Mouse (Mus musculus) lung, embryonic 16.5 days (tissue): ENCODE results near the gene Grk3. TPM values are rescaled to one million over a fixed set of nuclear protein-coding genes. Genes with fewer than 3 reads are reported as not detected.

ENCODE experiments used
- ATAC-seq: fragments of 200-750 bp; cut with Nextera tagmentation; 2 replicates; pipeline ENCODE4 v1.8.0; 2017; ENCODE audit warnings: low read depth, mild to moderate bottlenecking, moderate library complexity
- H3K27ac ChIP-seq: fragments of 300-500 bp; sonication (generic); 2 replicates; pipeline ENCODE4 v1.5.1; 2014; ENCODE audit warnings: mild to moderate bottlenecking, control low read depth, low read length
- H3K27me3 ChIP-seq: fragments of 300-500 bp; sonication (generic); 2 replicates; pipeline ENCODE4 v1.6.1; 2014; ENCODE audit warnings: low read depth, low read length, mixed read lengths; ENCODE audit not compliant: control insufficient read depth, insufficient read depth
- H3K36me3 ChIP-seq: fragments of 300-500 bp; sonication (generic); 2 replicates; pipeline ENCODE4 v1.6.1; 2014; ENCODE audit warnings: low read length; ENCODE audit not compliant: control insufficient read depth, insufficient read depth
- H3K4me1 ChIP-seq: fragments of 300-500 bp; sonication (generic); replicated peaks from 2 replicates; pipeline ENCODE4 v1.6.1; 2014; ENCODE audit warnings: low read length, mixed read lengths; ENCODE audit not compliant: control insufficient read depth, insufficient read depth
- H3K4me2 ChIP-seq: fragments of 300-500 bp; sonication (generic); 2 replicates; pipeline ENCODE4 v1.6.1; 2014; ENCODE audit warnings: low read depth, low read length, control low read depth
- H3K4me3 ChIP-seq: fragments of 300-500 bp; sonication (generic); 2 replicates; pipeline ENCODE4 v1.5.1; 2014; ENCODE audit warnings: mild to moderate bottlenecking, low read length, control low read depth
- H3K9ac ChIP-seq: fragments of 300-500 bp; sonication (generic); 2 replicates; pipeline ENCODE4 v1.6.1; 2014; ENCODE audit warnings: low read length, control low read depth
- H3K9me3 ChIP-seq: fragments of 300-500 bp; sonication (generic); 2 replicates; pipeline ENCODE4 v1.6.1; 2016; ENCODE audit warnings: low read length; ENCODE audit not compliant: control insufficient read depth
- WGBS: fragments of 180-500 bp; shearing (Covaris S2); extraction: QIAGEN DNeasy Blood & Tissue Kit; methylation state at CpG from one replicate; pipeline ENCODE4 v1.1.7; 2014; 5-methylcytosine and 5-hydroxymethylcytosine counted together
- polyA plus RNA-seq: library from polyadenylated mRNA; unstranded; fragments of >200 nt; fragmentation: Nextera tagmentation; extraction: Ambion mirVana; gene quantifications from 2 replicates; pipeline ENCODE4 v1.2.1, GENCODE M21; 2015

The Grk3 gene
- polyA plus RNA-seq, 1 experiment from 2014 or later: 19.1 TPM

DNA sequence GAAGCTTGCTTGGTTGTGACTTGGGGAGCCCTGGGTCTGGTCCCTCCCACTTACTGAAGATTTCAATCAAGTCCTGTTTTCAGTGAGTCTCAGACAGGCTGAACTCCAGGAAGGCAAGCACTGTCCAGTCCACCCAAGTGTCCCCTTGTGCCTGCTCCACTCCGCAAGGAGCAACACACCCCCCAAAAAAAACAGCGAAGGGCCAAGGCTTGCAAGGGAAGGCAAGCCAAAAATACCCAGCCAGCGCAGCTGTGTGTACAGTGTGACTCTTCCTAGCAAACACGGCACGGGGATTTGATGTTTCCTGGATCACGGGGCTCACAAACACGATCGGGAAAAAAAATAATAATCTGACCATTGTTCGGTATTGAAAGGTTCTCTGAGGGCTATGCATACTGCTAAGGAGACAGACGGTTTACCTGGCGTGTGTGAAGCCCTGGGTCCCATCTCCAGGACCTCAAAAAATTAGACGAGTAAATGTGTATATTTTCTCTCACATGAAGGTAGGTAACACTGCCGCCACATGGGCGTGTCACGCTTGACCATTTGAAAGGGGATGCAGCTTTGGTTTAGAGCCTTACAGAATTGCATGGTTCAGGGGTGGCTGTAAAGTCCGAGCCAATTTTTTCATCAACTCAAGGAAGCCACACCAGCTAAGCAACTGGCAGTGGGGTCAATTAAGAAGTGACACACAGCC is 1.3 kb downstream of the Grk3 start:
- 27% methylated on average over 16 of the region's 16 CpGs for WGBS
- Histone ChIP-seq H3K4me3 (peak overlapping the region; percentile 62), H3K36me3 (no peaks in the 10 kb centered on the region), H3K9ac (peak overlapping the region; percentile 75), H3K4me2 (peak overlapping the region; percentile 46), H3K27me3 (no peaks in the 10 kb centered on the region), H3K9me3 (no peaks in the 10 kb centered on the region), H3K4me1 (peaks cover 23% of the 10 kb centered on the region), H3K27ac (no peak overlapping the region; the same call in 1 of the 2 replicates)
- ATAC-seq: no peak

DNA sequence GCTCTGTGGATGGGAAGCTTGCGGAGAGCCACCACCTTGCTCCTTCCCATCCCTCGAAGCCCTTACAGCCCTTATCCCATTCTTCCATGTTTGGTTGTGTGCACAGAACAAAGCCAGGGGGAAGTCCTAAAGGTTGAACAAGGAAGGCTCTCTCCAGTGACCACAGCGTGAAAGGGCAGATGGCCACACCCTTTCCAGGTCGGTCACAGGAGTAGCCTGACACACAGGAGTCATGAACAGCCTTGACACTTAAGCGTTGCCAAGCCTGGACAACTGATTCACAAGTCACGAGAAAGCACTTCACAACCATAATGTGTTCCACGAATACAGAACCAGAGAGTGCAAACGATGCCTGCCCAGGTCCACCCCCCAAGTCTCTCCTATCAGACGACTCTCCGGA is 3.7 kb downstream of the Grk3 start:
- H3K9ac ChIP-seq: no peak overlapping the region
- H3K4me2 ChIP-seq: no peak overlapping the region
- ATAC-seq: no peak
- H3K27me3 ChIP-seq: no peaks in the 10 kb centered on the region
- H3K9me3 ChIP-seq: no peaks in the 10 kb centered on the region
- no peak overlapping the region for H3K27ac ChIP-seq
- WGBS: 80% methylated on average over 10 of the region's 10 CpGs
- no peaks in the 10 kb centered on the region for H3K36me3 ChIP-seq
- H3K4me3 ChIP-seq: no peak overlapping the region
- H3K4me1 ChIP-seq: peaks cover 29% of the 10 kb centered on the region

DNA sequence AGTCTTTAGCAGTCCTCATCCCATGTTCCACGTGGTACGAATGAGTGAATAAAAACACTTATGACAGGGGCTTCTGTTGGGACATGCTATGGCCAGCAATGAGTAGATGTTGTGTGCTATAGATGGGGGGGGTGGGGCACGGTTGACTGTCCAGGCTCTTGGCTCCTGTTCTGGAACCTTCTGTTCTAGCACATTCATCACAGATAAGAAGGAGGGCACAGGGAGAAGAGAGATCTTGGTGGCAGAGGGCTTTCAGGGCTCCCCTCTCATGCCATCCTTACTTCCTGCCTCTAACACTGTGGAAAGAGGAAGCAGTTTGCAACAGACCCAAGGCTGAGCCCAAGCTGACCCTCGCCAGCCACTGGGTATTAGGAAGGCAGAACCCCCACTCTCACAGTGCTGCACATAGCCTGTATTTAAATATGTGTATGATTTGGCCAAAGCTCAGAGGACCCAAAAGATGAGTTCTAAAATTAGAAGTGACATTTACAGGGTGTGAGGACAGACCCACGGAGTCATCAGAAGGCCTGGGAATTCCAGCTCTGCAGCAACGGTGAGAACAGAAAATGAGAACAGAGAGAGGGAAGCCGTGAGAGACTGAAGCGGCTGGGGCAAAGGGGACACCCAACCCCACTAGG is 6.3 kb downstream of the Grk3 start:
- no peak overlapping the region for H3K9ac ChIP-seq
- ATAC-seq: no peak
- no peak overlapping the region for H3K4me2 ChIP-seq
- 73% methylated on average over 8 of the region's 8 CpGs for WGBS
- H3K27ac ChIP-seq: no peak overlapping the region
- H3K4me3 ChIP-seq: no peak overlapping the region
- H3K9me3 ChIP-seq: no peaks in the 10 kb centered on the region
- no peaks in the 10 kb centered on the region for H3K27me3 ChIP-seq
- H3K36me3 ChIP-seq: no peaks in the 10 kb centered on the region
- H3K4me1 ChIP-seq: peaks cover 21% of the 10 kb centered on the region

DNA sequence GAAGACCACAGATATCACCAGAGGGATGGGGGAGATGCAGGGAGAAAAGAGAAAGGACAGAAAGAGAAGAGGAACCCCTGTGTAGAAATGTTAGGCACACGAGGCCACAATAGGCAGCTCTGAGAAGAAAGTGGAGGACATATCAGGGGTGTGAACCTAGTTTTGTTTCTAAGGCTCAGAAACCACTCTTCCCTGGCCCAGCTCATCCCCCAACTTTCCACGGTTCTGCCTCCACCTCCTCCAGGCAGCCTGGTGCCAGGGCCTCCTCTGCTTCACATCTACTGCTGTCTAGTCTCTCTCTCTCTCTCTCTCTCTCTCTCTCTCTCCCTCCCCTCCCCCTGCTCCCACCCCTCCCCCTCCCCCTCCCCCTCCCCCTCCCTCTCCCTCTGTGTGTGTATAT is 7.1 kb downstream of the Grk3 start:
- H3K4me3 ChIP-seq: no peak overlapping the region
- no peaks in the 10 kb centered on the region for H3K9me3 ChIP-seq
- no peak overlapping the region for H3K27ac ChIP-seq
- no peak for ATAC-seq
- H3K9ac ChIP-seq: no peak overlapping the region
- H3K27me3 ChIP-seq: no peaks in the 10 kb centered on the region
- no peak overlapping the region for H3K4me2 ChIP-seq
- H3K4me1 ChIP-seq: peaks cover 13% of the 10 kb centered on the region; the same call in 1 of the 2 replicates
- H3K36me3 ChIP-seq: no peaks in the 10 kb centered on the region
- WGBS: 82% methylated on average over 2 of the region's 2 CpGs

DNA sequence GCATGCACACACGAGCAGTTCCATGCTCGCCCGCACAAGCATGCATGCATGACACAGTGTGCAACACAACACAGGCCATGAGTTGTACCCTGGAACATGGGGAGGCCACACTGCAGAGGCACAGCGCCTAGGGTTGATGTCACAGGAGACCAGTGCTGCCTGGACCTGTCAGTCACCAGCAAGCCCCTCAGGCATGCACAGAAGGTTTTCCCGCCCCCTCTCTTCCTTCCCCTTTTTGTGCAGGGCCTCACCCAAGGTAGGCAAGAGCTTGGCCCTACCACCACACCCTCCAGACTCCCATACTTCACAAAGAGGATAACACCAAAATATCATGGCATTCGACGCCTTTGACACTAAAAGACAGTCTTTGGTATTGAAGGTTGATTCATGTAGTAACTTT is 8.6 kb downstream of the Grk3 start:
- H3K4me2 ChIP-seq: no peak overlapping the region
- no peak overlapping the region for H3K9ac ChIP-seq
- H3K4me3 ChIP-seq: no peak overlapping the region
- H3K27me3 ChIP-seq: no peaks in the 10 kb centered on the region
- H3K9me3 ChIP-seq: no peaks in the 10 kb centered on the region
- no peaks in the 10 kb centered on the region for H3K36me3 ChIP-seq
- H3K4me1 ChIP-seq: peaks cover 12% of the 10 kb centered on the region; the same call in 1 of the 2 replicates
- no peak for ATAC-seq
- 86% methylated on average over 7 of the region's 7 CpGs for WGBS
- no peak overlapping the region for H3K27ac ChIP-seq

DNA sequence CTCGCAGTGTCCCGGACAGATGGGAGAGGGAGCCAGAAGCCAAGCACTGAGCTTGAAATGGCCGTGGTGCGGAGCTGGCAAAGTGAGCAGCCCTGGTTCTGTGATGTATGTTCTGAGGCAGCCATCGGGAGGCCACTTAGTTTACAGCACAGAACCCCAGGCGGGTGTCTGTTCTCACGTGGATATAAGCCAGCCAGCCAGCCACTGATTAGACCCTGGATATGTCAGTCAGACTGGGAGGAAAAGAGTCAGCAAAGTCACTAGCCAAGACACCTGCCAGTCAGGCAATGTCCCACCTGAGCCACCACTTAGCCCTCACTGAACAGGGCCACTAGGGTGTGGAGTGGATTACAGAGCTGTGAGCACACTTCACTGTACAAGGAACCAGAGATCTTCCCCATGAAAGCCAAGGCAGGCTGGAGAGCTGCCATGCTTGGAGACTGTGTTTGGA is 9.6 kb downstream of the Grk3 start:
- no peaks in the 10 kb centered on the region for H3K9me3 ChIP-seq
- no peak overlapping the region for H3K9ac ChIP-seq
- no peak overlapping the region for H3K4me3 ChIP-seq
- no peaks in the 10 kb centered on the region for H3K36me3 ChIP-seq
- H3K4me1 ChIP-seq: peaks cover 12% of the 10 kb centered on the region; the same call in 1 of the 2 replicates
- WGBS: 60% methylated on average over 7 of the region's 7 CpGs
- no peak overlapping the region for H3K27ac ChIP-seq
- no peaks in the 10 kb centered on the region for H3K27me3 ChIP-seq
- peak; percentile 12 for ATAC-seq
- H3K4me2 ChIP-seq: no peak overlapping the region

DNA sequence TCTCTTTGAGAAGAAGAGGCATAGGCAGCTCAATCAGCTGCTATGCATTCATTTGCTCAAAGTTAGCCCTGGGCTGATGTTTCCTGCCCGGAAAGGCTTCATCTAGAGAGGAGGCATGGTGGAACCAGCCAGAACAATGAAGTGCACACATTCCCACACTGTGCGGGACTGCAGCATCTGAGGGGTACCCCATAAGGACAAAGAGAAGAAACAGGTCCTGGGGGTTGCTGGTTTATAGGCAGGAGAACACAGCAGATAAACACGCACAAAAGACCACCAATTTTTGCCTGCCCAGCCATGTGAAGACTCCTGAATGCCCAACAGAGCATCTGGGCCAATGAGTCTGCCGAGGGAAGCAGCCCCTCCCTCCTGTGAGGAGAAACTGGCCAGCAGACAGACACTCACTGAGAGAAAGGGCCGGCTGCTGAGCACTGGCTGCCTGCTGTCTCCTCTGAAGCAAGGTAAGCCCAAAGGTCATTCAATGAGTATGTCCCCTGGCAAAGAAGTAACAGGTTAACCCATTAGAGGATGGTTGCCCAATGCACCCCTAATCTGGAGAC is 12.7 kb downstream of the Grk3 start:
- H3K9ac ChIP-seq: no peak overlapping the region
- ATAC-seq: no peak

DNA sequence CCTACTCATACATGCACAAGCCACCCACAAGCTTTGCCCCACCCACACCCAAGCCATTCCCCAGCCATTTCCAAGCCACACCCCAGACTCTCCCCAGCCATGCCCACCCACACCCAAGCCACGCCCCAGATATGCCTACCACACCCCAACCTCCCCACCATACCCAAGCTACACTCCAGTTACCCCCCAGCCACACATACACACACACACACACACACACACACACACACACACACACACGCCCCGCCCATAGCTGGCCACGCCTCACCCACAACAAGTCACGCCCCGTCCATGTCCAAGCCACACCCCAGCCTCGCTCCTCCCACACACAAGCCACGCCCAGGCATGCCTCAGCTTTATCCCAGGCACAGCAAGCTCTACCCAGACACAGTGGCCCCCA is 16.4 kb downstream of the Grk3 start:
- ATAC-seq: no peak
- H3K4me2 ChIP-seq: no peak overlapping the region
- H3K4me3 ChIP-seq: no peak overlapping the region
- H3K4me1 ChIP-seq: no peaks in the 10 kb centered on the region
- no peaks in the 10 kb centered on the region for H3K27me3 ChIP-seq
- peaks cover 6% of the 10 kb centered on the region for H3K36me3 ChIP-seq
- whole genome bisulfite sequencing: 70% methylated on average over 7 of the region's 8 CpGs
- no peak overlapping the region for H3K27ac ChIP-seq
- H3K9me3 ChIP-seq: no peaks in the 10 kb centered on the region
- H3K9ac ChIP-seq: no peak overlapping the region

More for the DNA sequence above, 12.7 kb downstream of the Grk3 start:
- Histone ChIP-seq H3K4me3 (no peak overlapping the region), H3K36me3 (no peaks in the 10 kb centered on the region), H3K4me1 (0 out of 2 replicates have a peak, but pooled peaks cover 2% of the 10 kb centered on the region), H3K27ac (no peak overlapping the region), H3K4me2 (no peak overlapping the region), H3K9me3 (no peaks in the 10 kb centered on the region), H3K27me3 (no peaks in the 10 kb centered on the region)
- 53% methylated on average over 5 of the region's 5 CpGs for WGBS

DNA sequence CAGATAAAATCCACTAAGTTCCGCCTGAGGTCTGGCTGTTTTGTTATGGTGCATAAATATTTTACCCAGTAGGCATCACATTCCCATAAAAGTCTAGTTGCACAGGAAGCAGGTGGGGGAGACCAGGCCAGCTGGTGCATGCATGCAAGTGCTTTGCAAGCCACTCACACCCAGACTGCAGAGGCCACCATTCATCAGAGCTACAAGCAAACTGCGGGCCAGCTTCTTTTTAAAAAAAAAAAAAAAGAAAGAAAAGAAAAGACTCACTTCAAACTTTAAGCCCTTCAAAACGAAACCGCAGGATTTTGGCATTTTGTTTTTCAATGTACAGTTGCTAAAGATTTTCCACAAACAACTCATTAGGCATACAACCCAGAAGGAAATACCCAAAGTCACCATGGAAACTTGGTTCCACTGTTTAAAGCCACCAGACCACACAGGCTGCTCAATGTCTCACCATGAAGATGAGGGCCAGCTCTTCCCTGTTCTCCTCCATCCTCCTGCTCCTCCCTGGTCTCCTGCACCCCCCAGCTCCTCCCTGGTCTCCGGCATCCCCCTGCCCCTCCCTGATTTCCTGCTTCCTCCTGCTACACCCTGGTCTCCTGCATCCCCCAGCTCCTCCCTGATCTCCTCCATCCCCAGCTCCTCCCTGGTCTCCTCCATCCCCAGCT is 17.9 kb downstream of the Grk3 start:
- peaks cover 6% of the 10 kb centered on the region for H3K36me3 ChIP-seq
- H3K4me2 ChIP-seq: no peak overlapping the region
- H3K27me3 ChIP-seq: no peaks in the 10 kb centered on the region
- H3K4me1 ChIP-seq: no peaks in the 10 kb centered on the region
- 55% methylated on average over 5 of the region's 5 CpGs for whole genome bisulfite sequencing
- no peak overlapping the region for H3K27ac ChIP-seq
- no peak overlapping the region for H3K9ac ChIP-seq
- peak; percentile 38; the same call in 1 of the 2 replicates for ATAC-seq
- no peak overlapping the region for H3K4me3 ChIP-seq
- no peaks in the 10 kb centered on the region for H3K9me3 ChIP-seq
